Mouse (Mus musculus) CD4-positive, CD25-positive, alpha-beta regulatory T cell, adult 4 months (primary cell): Measurements from ENCODE around the gene Traf5. TPM values are rescaled to one million over a fixed set of nuclear protein-coding genes. Genes with fewer than 3 reads are reported as not detected.

Experiments used
- ATAC-seq: one replicate; pipeline ENCODE4 v1.8.0; 2017
- polyA plus RNA-seq, 2 experiments: library from polyadenylated mRNA; unstranded; fragments of 100-300 nt; shearing (Covaris generic); gene quantifications; one replicate each; pipeline ENCODE4 v1.2.1; 2017

Gene Traf5
- polyA plus RNA-seq: 10 to 100 TPM; 67.5 to 87.0 TPM

DNA sequence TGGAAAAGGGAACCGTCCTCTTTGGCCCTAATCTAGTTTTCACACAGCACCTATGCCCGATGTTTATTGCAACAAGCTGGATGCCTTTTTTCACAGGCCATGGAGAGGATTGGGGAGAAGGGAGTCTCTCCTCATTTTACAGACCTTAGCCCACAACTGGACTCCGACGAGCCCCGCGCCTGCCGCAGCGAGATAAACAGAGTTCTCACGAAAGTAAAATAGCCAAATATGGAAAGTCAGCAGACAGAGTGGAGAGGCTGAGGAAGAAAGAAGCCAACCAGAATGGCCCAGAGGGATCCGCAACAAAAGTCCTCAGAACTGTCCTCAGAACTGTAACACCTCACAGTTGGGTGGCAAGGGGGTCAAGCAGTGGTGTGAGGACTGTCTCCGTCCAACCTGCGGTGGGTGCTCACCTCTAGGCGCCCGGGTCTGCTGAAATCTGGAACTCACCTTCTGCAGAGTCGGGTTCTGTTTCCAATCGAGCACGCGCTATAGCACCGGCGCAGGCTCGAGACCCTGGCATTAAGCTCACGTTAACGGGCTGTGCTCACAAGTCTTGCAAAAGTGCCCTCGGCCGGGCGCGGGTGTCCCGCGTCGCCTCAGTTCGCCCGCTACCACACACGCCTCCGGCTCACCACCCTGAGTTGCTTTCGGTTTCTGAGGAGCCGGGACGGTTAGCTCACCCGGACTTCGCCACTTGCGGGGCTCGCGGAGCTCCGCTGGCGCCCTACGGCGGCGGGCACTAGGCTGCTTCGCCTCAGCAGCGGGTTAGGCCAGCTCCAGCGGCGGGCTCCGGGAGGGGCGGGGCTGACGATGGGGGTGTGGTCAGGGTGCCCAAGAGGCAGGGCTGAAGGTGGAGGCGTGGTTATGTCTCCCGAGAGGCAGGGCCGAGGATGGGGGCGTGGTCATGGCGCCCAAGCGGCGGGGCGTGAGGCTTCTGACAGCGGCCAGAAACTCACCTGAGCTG, at the start of gene Traf5:
Gene Traf5, minus strand, starts transcription at position 754 of the 967 bp plus-strand sequence.
- peak; percentile 85 for ATAC-seq

DNA sequence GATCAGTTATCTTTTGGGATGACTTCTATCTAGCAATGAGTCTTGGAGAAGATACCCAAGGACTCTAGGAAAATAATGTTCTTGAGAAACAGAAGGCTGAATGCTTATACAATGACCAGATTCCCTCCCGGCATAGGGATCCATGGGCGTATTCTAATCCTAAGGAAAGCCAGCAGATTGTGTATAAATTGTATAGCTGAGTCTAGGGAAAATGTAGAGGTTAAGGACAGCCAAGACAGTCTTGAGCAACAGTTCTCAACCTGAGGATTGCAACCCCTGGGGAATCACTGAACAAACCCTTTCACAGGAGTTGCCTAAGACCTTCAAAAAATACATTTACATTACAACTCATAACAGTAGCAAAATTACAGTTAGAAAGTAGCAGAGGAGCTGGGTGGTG, 48.0 kb upstream of the Traf5 start:
- ATAC-seq: no peak

DNA sequence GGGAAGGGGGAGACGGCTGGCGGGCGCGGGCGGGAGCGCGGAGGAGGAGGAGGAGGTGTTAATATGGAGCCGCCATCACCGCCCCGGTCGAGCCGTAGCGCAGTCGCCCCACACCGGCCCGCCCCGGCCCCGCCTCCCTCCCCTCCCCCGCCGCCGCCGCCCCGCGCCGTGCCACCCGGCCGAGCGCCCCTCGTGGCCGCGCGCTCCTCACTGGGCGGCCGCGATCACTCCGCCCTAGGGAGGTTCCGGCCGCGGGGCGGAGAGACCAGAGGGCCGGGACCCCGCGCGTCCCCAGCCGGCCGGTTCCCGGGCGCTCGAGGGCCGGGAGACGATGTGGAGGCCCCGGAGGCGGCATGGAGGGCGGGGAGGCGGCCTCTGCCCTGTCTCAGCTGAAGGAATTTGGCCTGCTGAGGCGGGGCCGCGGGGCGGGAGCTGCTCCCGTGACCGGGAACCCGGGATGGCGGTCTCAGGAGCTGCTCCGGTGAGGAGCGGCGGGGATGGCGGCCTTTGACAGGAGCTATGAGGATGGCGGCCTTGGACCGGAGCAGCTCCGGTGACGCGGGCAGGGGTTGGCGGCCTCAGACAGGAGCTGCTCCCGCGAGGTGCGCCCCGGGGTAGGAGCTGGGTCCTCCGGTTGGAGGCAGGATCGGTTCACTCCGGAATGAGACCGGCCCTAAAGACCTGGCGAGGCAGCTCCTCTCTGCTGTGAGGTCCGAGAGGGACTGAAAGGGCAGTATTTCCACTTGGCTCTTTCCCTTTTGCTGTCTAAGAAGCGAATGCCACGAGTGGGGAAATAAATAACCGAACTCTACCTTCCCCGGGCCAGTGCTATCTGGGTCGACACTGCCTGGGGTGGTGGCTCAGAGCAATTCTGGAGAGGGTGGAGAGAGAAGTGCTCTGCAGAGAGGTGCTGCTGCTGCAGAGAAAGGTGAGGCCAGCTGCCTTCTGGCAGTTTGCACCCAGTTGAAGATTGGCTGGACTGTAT, 45.9 kb upstream of the Traf5 start, which contains the start of gene Rcor3:
Gene Rcor3, minus strand, starts transcription at position 137 of the 985 bp plus-strand sequence.
- peak; percentile 50 for ATAC-seq

DNA sequence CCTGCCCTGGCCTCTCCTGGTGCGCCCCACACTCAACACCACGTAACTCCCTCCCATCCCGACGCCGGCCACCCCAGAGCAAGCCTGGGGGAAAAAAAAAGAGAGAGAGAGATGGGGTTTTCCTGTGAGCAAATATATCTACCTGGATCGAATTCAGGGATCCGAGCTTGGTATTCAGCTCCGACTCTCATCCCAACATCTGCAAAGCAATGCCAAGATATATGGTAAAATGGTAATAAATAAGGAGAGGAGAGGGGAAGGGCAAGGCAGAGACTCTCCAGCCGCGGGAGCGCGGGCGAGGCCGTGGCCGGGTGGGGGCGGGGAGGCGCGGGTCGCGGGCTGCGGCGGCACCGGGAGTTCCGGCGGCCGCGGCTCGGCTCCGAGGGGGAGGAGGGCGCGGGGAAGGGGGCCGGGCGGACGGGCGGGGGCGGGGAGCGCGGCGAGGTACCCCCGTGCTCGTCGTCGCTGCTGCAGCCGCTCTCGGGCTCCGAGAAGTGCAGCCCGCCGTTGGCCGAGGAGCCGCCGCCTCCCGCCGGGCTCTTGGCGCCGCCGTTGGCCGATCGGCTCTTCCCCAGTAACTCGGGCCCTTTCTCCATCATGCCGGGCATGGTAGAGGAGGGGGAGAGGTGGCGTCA, 45.0 kb upstream of the Traf5 start:
- ATAC-seq: peak; percentile 1

DNA sequence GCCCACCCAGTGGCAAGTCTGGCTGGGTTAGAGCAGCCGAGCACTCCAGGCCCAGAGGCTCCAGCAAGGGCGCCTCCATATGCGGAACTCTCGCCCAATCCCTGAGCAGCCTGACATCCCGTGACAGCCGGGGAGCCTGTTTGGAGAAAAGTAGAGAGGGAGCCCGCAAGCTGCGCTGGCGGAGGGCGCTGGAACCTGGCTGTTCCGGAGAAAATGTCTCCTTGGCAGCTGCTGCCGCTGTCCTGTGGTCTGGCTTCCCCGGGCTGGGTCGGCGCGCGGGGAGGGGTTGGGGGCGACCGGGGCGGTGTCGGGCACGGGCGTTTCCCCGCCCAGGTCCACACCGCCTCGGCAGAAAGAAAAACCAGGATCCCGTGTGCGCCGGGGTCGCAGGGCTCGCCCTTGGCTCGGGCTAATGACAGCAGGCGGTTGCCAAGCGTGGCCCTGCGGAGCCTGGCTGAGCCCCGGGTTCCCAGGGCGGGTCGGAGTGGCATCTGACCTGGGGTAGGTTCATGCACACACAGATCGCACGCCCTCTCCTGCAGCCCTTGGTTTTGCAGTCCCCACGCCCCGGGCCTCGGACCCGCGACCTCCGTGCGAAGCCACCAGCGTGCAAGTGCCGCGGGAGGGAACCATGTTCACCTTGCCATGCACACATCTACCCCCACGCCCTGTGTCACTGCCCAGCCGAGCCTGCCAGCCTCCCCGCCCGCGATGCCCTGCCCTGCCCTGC, 44.4 kb upstream of the Traf5 start:
- ATAC-seq: peak; percentile 66

DNA sequence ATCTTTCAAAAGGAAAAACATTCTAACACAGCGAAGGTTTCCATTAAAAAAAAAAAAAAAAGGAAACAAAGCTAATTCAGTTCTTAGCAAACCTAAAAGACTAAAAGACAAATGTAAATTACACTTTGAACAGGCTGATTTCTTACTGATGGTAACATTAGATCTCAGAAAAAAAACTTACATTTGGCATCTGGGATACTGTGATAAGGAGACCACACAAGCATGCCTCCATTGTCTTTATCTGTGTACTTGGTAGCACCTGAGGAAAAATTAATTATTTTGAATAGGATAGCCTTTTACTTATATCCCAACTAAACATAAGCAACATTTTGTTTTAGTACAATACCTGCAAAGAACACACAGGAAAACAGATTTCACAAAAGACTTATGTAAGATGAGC, 37.8 kb upstream of the Traf5 start:
- ATAC-seq: no peak

DNA sequence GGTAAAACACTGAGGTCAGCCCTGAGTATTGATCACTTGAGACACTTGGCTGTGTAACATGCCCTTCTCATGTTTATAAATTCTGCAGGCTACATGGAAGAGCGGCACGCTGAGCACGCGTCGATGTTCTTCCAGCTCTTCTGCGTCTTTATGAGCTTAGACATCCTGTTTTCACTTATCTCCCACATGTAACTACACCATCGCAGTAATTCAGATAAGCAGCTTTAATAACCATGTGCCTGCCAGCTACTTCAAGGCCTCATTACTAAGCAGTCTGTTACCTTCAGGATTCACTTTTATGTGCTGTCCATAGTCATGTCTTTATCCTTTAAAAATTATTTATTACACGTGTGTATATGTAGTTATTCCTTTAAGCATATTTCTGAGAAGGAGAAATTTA, 36.0 kb upstream of the Traf5 start:
- ATAC-seq: no peak

DNA sequence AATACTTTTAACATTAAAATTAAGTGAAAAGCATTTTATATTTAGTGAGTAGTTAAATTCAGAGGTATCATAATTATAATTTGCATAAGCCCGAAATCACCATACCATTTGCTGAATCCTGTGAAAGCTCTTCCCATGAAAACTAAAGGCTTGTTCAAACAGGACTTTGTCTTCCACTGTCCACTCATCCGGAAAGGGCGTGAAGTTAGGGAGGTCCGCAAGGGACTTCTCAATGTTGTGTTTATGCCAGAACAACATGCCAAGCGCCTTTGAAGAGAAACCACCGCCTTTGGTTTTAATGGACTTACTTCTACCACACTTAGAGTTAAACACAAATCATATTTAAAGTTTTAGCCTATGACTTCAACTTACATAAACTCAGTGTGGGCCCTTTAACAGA, 33.4 kb upstream of the Traf5 start:
- no peak for ATAC-seq

DNA sequence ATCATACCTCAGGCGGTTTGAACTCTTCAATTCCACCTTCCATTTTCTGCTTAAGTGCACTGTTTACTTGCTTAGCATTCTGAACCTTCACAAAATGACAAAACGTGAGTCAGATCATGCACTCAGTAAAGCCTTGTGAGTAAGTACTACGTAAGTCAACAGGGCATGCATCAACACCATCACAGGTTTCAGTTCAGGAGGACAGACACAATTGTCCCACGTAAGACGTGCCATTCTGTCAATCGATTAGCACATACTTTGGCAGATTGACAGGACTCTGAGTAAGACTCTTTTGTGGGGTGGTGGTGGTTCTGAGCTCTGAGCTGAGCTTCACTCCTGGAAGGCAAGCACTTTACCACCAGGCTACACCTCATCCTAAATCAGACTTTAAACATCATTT, 23.9 kb upstream of the Traf5 start:
- ATAC-seq: no peak

DNA sequence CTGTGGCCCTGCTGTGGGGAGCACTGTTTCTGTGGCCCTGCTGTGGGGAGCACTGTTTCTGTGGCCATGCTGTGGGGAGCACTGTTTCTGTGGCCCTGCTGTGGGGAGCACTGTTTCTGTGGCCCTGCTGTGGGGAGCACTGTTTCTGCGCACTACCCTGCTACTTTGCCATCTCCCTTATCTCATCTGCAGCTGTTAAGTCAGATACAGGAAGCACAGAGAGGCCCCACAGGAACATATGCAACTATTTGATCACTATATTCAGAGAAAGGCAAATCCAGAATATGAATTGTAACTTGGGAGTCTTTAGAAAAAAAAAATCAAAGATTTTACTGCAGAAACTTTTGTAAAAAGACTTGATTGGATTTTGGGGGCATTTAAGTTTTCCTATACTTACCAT, 23.0 kb upstream of the Traf5 start:
- ATAC-seq: no peak

DNA sequence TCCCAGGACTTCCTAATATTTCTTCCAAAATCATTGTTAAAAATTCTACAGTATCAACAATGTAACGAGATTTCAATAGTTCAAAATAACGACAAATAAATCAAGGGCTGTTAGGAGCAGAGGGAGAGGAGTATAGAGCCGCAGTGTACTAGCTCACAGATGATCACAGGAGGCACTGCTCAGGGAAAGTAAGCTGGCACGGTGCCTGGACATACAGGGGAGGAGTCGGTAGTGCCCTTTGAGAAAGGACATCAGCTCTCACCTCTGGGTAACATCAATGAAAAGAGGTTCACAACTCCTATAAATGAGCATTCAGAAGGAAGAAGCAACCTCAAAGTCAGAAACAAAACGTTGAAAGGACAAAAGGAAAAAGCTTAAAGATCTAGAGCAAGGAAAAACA, 16.8 kb upstream of the Traf5 start:
- no peak for ATAC-seq

DNA sequence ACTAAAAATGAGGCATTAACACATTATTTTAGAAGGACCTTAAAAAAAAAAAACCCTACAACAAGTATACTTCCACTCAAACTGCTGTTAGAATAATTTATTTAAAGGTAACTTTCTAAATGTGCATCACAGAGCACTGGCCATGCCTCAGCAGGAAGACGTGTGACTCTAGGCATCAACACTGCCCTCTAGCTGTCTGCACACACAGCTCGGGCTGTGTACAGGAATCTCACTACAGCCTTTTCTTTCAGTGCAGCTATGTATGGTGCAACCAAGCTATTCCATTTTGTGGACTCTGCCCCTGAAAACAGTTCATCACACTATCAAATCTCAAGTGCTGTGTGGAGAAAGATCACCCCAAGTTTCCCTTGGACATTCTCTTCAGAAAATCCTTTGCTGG, 15.0 kb upstream of the Traf5 start:
- peak; percentile 87 for ATAC-seq

DNA sequence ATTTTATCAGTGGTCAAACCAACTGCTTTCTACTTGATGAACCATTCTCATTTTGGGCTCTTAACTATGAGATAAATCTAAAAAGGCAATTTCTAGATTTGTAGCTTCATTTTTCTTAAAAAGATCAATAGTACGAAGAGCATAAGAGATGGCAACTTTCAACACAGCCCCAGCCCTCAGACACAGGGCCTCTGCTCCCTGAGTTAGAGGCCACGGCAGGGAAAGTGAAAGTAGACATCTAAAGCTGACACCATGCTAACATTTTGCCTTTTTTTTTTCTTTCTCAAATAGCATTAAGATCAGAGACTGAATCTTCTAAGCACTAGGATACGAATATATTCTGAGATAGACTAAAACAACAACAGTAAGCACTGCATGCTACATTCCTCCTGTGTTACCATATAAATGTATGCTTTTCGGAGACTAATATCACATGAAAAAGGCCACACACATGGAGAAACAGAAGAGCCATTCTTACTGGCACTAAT, 13.6 kb upstream of the Traf5 start:
- ATAC-seq: peak; percentile 69

DNA sequence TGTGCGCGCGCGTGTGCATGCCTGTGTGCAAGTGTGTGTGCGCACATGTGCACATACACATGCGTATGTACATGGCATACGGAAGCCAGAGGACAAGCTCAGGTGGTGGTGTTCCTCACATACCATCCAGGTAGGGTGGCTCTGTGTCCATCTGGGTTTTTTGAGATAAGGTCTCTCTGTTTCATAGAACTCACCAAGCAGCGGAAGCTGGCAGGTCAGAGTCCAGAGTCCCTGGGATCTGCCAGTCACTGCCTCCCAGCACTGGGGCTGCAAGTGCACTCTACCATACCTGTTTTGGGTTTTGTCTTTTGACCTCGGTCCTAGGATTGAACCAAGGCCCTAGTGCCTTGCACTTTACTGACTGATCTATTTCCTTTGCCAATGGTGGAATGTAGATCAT, 11.7 kb upstream of the Traf5 start:
- ATAC-seq: no peak

DNA sequence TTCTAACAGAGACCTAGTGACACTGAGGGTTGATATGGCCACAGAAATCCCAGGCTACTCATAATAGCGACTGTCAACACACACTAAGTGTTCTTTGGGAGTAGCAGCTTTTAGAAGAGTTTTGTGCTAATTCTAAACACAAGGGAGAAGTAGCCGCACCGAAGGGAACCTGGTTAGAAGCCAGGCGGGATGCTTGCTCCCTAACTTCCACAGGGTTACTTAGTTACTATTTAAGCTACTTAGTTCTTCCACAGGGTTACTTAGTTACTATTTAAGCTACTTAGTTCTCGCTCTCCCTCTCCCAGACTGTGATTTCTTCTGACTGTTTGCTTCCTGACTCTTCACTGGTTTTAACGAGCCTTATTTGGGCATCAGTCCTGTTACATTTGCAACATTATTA, 10.8 kb upstream of the Traf5 start:
- no peak for ATAC-seq

DNA sequence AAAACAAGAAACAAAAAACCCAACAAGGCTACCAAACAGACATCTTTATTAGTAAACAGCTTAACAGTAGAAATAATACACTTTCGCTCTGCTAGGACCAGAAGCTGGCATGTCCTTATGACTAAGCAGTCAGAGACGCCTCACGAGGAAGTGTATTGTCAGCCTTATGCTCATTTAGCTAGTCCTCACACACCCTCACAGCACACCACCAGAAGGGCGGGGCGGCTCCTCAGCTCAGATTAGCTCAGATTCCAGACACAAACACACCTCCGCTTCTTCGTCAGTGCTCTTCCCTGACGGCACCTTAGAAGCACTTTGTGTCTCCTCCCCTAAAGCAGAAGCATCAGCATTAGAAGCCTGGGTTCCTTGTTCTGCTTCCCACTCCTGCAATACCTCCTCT, 9.0 kb upstream of the Traf5 start:
- no peak for ATAC-seq

DNA sequence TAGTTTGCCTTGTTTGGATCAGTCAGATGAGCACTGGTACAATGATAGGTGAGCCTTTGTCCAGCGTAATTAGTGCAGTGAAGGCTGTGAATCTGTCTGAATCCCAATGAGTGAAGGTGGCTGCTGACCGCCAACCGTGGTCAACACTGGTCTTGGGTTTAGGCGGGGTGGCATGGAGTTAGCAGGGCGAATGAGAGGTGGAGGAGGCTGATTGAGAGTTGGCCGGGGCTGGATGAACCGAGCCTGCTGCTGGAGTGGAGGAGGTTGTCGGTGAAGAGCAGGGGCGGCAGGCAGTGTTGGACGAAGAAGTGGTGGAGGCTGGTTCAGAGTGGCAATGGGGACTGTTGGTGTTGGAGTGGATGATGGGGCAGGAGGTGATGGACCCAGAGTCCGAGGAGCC, 8.4 kb upstream of the Traf5 start:
- no peak for ATAC-seq

DNA sequence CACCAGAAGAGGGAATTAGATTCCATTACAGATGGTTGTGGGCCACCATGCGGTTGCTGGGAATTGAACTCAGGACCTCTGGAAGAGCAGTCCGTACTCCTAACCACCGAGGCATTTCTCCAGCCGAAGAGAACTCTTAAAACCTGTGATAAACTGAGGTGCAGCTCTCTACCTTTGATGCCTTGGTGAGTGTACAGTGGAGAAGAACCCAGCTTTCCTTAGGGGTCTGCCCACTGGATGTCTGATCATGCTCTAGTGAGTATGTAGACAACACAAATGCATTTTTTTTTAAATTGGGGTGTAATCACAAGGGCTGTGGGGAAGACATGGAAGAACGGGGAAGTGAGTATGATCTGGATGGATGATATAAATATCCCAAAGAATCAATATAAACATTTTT, 3.3 kb upstream of the Traf5 start:
- no peak for ATAC-seq

DNA sequence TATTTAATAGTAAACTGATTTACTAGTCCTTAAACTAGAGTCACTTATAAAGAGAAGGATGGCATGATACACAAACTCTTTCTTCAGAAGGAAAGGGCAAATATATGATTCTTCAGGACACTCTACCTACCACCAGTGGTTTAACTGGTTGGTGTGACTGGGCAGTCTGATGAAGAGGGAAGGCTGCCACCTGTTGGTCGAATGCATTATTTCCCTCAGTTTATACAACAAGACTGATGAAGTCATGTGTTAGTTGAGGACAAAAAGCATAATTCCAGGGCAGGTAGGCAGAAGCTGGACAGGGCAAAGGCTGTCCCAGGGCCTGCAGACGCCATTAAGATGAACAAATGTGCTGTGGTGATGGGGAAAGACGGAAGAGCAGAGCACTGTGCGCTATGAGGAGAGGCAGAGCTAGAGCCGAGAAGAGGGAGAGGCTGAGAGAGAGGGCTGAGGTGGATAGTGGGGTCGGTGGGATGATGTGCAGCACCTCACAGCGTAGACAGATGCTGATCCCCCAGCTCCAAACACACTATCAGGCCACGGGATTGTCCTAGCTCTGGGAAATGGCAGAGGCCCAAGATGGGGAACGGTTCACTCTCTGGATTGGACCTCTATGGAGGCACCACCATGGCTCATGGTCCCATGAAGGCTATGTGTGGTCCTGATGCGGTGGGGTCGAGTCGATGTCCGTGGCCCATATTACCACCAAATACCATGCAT, 2.3 kb upstream of the Traf5 start:
- ATAC-seq: no peak

DNA sequence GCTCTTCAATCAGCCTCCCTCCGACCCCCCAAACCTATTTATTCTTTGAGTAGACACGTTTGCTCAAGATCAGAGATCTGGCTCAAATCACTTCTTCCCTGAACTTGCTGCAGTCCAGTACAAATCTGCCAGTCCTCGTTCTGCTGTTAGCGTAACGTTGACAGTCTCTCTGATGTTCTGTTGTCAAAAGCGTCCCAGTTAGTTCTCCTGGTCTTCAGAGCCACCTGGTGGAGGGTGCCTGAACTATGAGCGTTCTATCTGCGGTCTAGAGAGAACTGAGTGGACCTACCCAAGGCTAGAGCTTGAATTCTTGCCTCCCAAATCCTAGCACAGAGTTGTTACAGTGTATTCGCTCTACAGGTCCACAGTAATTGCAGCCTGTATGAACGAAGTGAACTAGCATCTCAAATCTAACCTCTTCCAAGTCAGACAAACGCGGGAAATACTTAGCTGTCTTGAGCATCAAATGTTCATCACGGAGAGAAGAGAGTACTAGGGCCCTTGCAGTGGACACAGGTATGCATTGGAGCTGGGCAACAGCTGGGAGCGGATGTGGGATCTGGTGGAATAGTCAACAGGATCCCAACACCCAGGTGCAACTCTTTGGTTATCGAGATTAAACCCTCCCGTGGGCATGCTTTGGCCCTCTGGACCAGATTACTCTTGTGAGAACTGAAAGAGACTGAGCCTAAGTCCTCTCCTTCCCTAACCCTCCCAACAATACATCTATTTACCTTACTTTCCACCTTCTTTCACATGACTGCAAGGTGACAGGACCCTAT, 711 bp upstream of the Traf5 start:
- ATAC-seq: peak; percentile 77
